Mouse (Mus musculus) heart, embryonic 11.5 days (tissue): ENCODE measurements around the gene Drp2. TPM values are rescaled to one million over a fixed set of nuclear protein-coding genes. Genes with fewer than 3 reads are reported as not detected.

ENCODE experiments used
- ATAC-seq: fragments of 200-750 bp; cut with Nextera tagmentation; replicated peaks from 2 replicates; pipeline ENCODE4 v1.8.0; 2017; ENCODE audit warnings: moderate library complexity; ENCODE audit not compliant: insufficient number of reproducible peaks, low FRiP score, low TSS enrichment
- H3K27ac ChIP-seq: fragments of 300-500 bp; sonication (generic); 2 replicates; pipeline ENCODE4 v1.5.1; 2014; ENCODE audit warnings: mild to moderate bottlenecking, low read depth, low read length
- H3K27me3 ChIP-seq: fragments of 300-500 bp; sonication (generic); 2 replicates; pipeline ENCODE4 v1.6.1; 2014; ENCODE audit warnings: mild to moderate bottlenecking, low read length, mixed read lengths; ENCODE audit not compliant: control insufficient read depth, insufficient read depth
- H3K36me3 ChIP-seq: fragments of 300-500 bp; sonication (generic); 2 replicates; pipeline ENCODE4 v1.6.1; 2014; ENCODE audit warnings: mild to moderate bottlenecking, low read length, moderate library complexity, mixed read lengths; ENCODE audit not compliant: control insufficient read depth, insufficient read depth
- H3K4me1 ChIP-seq: fragments of 300-500 bp; sonication (generic); 2 replicates; pipeline ENCODE4 v1.6.1; 2014; ENCODE audit warnings: low read length; ENCODE audit not compliant: control insufficient read depth, insufficient read depth
- H3K4me2 ChIP-seq: fragments of 300-500 bp; sonication (generic); 2 replicates; pipeline ENCODE4 v1.6.1; 2014; ENCODE audit warnings: mild to moderate bottlenecking, moderate library complexity
- H3K4me3 ChIP-seq: fragments of 300-500 bp; sonication (generic); 2 replicates; pipeline ENCODE4 v1.5.1; 2014; ENCODE audit warnings: low read depth, low read length
- H3K9ac ChIP-seq: fragments of 300-500 bp; sonication (generic); 2 replicates; pipeline ENCODE4 v1.6.1; 2014; ENCODE audit warnings: mild to moderate bottlenecking, low read depth, low read length, moderate library complexity
- H3K9me3 ChIP-seq: fragments of 300-500 bp; sonication (generic); replicated peaks from 2 replicates; pipeline ENCODE4 v1.6.1; 2016; ENCODE audit warnings: low read length; ENCODE audit not compliant: control insufficient read depth
- WGBS: fragments of 180-500 bp; shearing (Covaris S2); extraction: QIAGEN DNeasy Blood & Tissue Kit; methylation state at CpG from one replicate; pipeline ENCODE4 v1.1.7; 2014; ENCODE audit not compliant: insufficient replicate concordance; 5-methylcytosine and 5-hydroxymethylcytosine counted together
- polyA plus RNA-seq: library from polyadenylated mRNA; unstranded; fragments of >200 nt; fragmentation: Nextera tagmentation; extraction: Ambion mirVana; gene quantifications from 2 replicates; pipeline ENCODE4 v1.2.1, GENCODE M21; 2014

The Drp2 gene
- polyA plus RNA-seq, 1 experiment from 2014 or later, result 0.59 TPM

GRCm38 (mm10) chrX:134476290-134476689 is 71.9 kb downstream of the Drp2 start, which contains the start of gene Taf7l:
TSS of gene Taf7l (minus strand) at chrX:134476490.
- Histone ChIP-seq H3K4me1 (no peaks in the 10 kb centered on the region), H3K36me3 (no peaks in the 10 kb centered on the region), H3K9ac (no peak within 1 kb of the TSS), H3K27me3 (no peaks in the 10 kb centered on the region), H3K27ac (no peak within 1 kb of the TSS), H3K4me2 (no peak within 1 kb of the TSS; the same call in 1 of the 2 replicates), H3K4me3 (no peak within 1 kb of the TSS), H3K9me3 (peaks cover 4% of the 10 kb centered on the region; the same call in 1 of the 2 replicates)
- no peak for ATAC-seq
- WGBS, result 84% methylated on average over 25 of the region's 25 CpGs

GRCm38 (mm10) chrX:134481720-134482119 is 77.4 kb downstream of the Drp2 start:
- no peak for ATAC-seq
- no peak overlapping the region for H3K27ac ChIP-seq

DNA sequence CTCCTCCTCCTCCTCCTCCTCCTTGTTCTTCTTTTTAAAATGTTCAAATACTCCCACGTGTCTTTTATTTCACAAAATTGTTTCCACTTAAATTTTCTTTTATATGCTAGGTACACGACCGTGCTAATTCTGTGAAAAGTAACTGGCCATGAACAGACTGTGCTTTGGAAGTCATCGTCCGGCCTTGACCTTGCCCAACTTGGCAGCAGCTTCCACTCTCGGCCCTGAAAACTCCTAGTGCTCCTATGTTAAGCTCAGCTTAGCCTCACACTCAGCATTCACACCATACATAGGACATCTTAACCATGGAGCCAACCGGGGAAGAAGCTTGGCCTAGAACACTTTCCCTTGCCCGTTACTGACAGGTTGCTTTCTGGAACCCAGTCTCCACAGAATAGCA is 96.3 kb downstream of the Drp2 start:
- WGBS, result 81% methylated on average over 8 of the region's 8 CpGs
- Histone ChIP-seq H3K36me3 (no peaks in the 10 kb centered on the region), H3K4me1 (no peaks in the 10 kb centered on the region), H3K9me3 (no peaks in the 10 kb centered on the region), H3K27me3 (no peaks in the 10 kb centered on the region), H3K27ac (no peak overlapping the region), H3K4me2 (no peak overlapping the region), H3K9ac (no peak overlapping the region), H3K4me3 (no peak overlapping the region)
- no peak for ATAC-seq

More at GRCm38 (mm10) chrX:134481720-134482119, 77.4 kb downstream of the Drp2 start:
- H3K4me3 ChIP-seq, result no peak overlapping the region
- H3K9me3 ChIP-seq, result no peaks in the 10 kb centered on the region
- no peaks in the 10 kb centered on the region for H3K27me3 ChIP-seq
- H3K36me3 ChIP-seq, result no peaks in the 10 kb centered on the region
- no peak overlapping the region for H3K4me2 ChIP-seq
- H3K4me1 ChIP-seq, result no peaks in the 10 kb centered on the region
- WGBS, result 38% methylated on average over 3 of the region's 3 CpGs
- no peak overlapping the region for H3K9ac ChIP-seq

Other genes with a start within 250 kb of the Drp2 start
- gene Xkrx, start 242.5 kb upstream of the Drp2 start, polyA plus RNA-seq, result 0.13 and 0.14 TPM in 2 replicates
- 0.09 TPM in 1 of 2 replicates, not detected in the other for gene Arl13a, start 217.1 kb upstream of the Drp2 start, polyA plus RNA-seq
- 0.24 TPM in 1 of 2 replicates, not detected in the other for gene Nox1, start 182.6 kb upstream of the Drp2 start, polyA plus RNA-seq
- 31.4 and 33.1 TPM in 2 replicates for gene Trmt2b, start 127.6 kb upstream of the Drp2 start, polyA plus RNA-seq
- 2.8 and 3.6 TPM in 2 replicates for gene Tmem35a, start 109.3 kb upstream of the Drp2 start, polyA plus RNA-seq
- gene Cenpi, start 96.5 kb upstream of the Drp2 start, polyA plus RNA-seq, result 28.6 and 28.7 TPM in 2 replicates
- not detected in 2 replicates for gene Taf7l, start 71.9 kb downstream of the Drp2 start, polyA plus RNA-seq
- 79.3 and 82.1 TPM in 2 replicates for gene Timm8a1, start 137.3 kb downstream of the Drp2 start, polyA plus RNA-seq
- 1.4 and 2.1 TPM in 2 replicates for gene Btk, start 179.0 kb downstream of the Drp2 start, polyA plus RNA-seq
- 303 TPM in 2 replicates for gene Rpl36a, start 181.1 kb downstream of the Drp2 start, polyA plus RNA-seq
- 3.7 TPM in 2 replicates for gene Gla, start 196.6 kb downstream of the Drp2 start, polyA plus RNA-seq
- 83.0 and 125 TPM in 2 replicates for gene Hnrnph2, start 196.6 kb downstream of the Drp2 start, polyA plus RNA-seq